Mouse (Mus musculus): ENCODE data around the gene Cacnb4. TPM values are rescaled to one million over a fixed set of nuclear protein-coding genes. Genes with fewer than 3 reads are reported as not detected.
A peak's percentile ranks its signal among the peaks of the same experiment; 100 is the strongest.

Cacnb4 gene
- polyA plus RNA-seq, 1 experiment: 0.01 TPM

DNA sequence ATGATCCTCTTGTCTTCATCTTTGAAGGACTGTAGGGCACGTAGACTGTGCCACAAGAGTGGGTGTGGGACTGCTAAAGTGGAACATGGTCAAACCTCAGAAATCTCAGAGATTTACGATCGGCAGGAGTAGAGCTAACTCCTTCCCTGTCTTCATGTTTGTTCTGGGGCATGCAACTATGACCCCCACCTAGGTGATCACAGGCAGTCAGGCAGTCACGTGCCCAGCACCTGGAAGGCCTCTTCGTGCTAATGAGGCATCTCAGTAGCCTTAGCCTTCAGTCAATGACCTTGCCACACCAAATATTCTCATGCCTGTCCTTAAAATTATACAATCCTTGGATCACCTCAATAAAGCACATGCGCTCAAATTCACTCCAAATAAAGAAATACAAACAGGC lies 50.9 kb downstream of the Cacnb4 start:
- no peaks in the 10 kb centered on the region for H3K36me3 ChIP-seq (ENCODE audit: control insufficient read depth, insufficient read depth)
- no peak for TF ChIP-seq E2F4 (IDR thresholded peaks at IDR 0.05; ENCODE audit: insufficient read depth)
- TF ChIP-seq POLR2AphosphoS2 (IDR thresholded peaks at IDR 0.05; ENCODE audit: insufficient read length, low read depth): no peak
- TF ChIP-seq POLR2A (IDR thresholded peaks at IDR 0.05; ENCODE audit: insufficient read length, low read depth): no peak
- TF ChIP-seq TCF3 (IDR thresholded peaks at IDR 0.05; ENCODE audit: insufficient read length, low read depth): no peak
- TF ChIP-seq REST (IDR thresholded peaks at IDR 0.05; ENCODE audit: insufficient read depth, insufficient read length): no peak
- TF ChIP-seq MAX (IDR thresholded peaks at IDR 0.05; ENCODE audit: low read depth): no peak
- no peak for TF ChIP-seq CEBPB (IDR thresholded peaks at IDR 0.05; ENCODE audit: insufficient read depth, poor library complexity, severe bottlenecking)
- H3K4me2 ChIP-seq (ENCODE audit: low read depth): no peak overlapping the region
- no peaks in the 10 kb centered on the region for H3K27me3 ChIP-seq (ENCODE audit: control insufficient read depth, insufficient read depth, insufficient read length)
- no peaks in the 10 kb centered on the region for H3K79me2 ChIP-seq (ENCODE audit: control insufficient read depth, insufficient read depth)
- no peak overlapping the region for H3ac ChIP-seq (ENCODE audit: control insufficient read depth, insufficient read length)
- no peak overlapping the region for H3K4me3 ChIP-seq

DNA sequence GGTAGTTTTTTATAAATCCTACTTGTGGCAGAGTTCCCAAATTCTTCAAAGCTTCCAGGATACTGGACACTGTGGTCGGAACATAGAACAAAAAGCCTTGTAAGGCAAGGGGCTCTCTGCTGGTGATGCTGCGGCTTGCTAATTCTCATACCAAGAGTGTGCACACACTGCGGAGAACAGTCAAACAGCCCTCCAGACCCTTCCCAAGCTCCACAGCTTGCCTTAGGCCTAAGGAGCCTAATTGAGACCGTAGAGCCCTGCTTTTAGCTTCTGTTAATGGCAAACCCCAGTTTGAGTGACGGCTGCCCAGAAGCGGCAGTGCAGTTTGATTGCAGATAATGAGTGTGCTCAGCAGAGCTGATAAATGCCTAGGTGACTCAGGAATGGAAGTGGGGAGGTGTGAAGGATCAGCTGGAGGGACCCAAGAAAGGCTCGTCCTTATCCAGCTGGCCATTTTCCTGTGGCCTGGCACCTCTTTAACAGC lies 52.7 kb downstream of the Cacnb4 start:
- Histone ChIP-seq H3K4me2 (ENCODE audit: low read depth) (no peak overlapping the region), H3K36me3 (ENCODE audit: control insufficient read depth, insufficient read depth) (no peaks in the 10 kb centered on the region)
- TF ChIP-seq TCF3 (IDR thresholded peaks at IDR 0.05; ENCODE audit: insufficient read length, low read depth) (no peak), POLR2AphosphoS2 (IDR thresholded peaks at IDR 0.05; ENCODE audit: insufficient read length, low read depth) (no peak), MYOD1 (IDR thresholded peaks at IDR 0.05; ENCODE audit: control insufficient read depth in 1 of 3, insufficient read length in 2 of 3, low read depth in 2 of 3) (no peak), SRF (IDR thresholded peaks at IDR 0.05; ENCODE audit: control insufficient read depth, insufficient read length, low read depth) (no peak), REST (IDR thresholded peaks at IDR 0.05; ENCODE audit: insufficient read depth, insufficient read length) (no peak), MAX (IDR thresholded peaks at IDR 0.05; ENCODE audit: low read depth) (no peak), E2F4 (IDR thresholded peaks at IDR 0.05; ENCODE audit: insufficient read depth) (no peak), CEBPB (IDR thresholded peaks at IDR 0.05; ENCODE audit: insufficient read depth, poor library complexity, severe bottlenecking) (no peak), POLR2A (IDR thresholded peaks at IDR 0.05; ENCODE audit: insufficient read length, low read depth) (no peak), MYOG (IDR thresholded peaks at IDR 0.05; ENCODE audit: control insufficient read depth in 1 of 3, insufficient read depth in 1 of 3, insufficient read length in 2 of 3, low read depth in 2 of 3) (no peak), USF1 (IDR thresholded peaks at IDR 0.05; ENCODE audit: low read depth) (no peak), TCF12 (IDR thresholded peaks at IDR 0.05; ENCODE audit: insufficient read depth, poor library complexity, severe bottlenecking) (no peak)

DNA sequence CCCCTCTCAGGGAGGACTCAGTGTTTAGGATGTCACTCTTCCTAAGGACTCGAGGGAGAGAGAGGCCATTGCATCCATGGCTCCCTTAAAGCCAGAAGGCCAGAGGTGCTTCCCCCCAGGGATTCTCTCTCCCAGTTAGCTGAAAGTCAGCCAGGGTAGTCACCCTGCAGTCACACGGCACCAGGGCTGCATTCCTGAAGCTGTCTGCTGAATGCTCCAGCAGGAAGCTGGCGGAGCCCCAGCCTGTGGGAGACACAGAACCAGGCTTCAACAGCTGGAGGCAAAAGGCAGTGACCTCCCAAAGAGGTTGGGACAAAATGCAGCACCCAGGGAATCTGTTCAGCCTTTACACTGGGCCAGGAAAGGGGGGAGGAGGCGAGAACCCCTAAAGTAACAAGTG lies 53.2 kb downstream of the Cacnb4 start:
- TF ChIP-seq REST (IDR thresholded peaks at IDR 0.05; ENCODE audit: insufficient read depth, insufficient read length) (no peak), MAX (IDR thresholded peaks at IDR 0.05; ENCODE audit: low read depth) (no peak), SRF (IDR thresholded peaks at IDR 0.05; ENCODE audit: control insufficient read depth, insufficient read length, low read depth) (no peak), TCF3 (IDR thresholded peaks at IDR 0.05; ENCODE audit: insufficient read length, low read depth) (no peak), MYOD1 (IDR thresholded peaks at IDR 0.05; ENCODE audit: control insufficient read depth in 1 of 3, insufficient read length in 2 of 3, low read depth in 2 of 3) (peak in 1 of 3 experiments; percentile 24), MYOG (IDR thresholded peaks at IDR 0.05; ENCODE audit: control insufficient read depth in 1 of 3, insufficient read depth in 1 of 3, insufficient read length in 2 of 3, low read depth in 2 of 3) (peak in 1 of 3 experiments; percentile 23), E2F4 (IDR thresholded peaks at IDR 0.05; ENCODE audit: insufficient read depth) (no peak), TCF12 (IDR thresholded peaks at IDR 0.05; ENCODE audit: insufficient read depth, poor library complexity, severe bottlenecking) (no peak), POLR2A (IDR thresholded peaks at IDR 0.05; ENCODE audit: insufficient read length, low read depth) (no peak), USF1 (IDR thresholded peaks at IDR 0.05; ENCODE audit: low read depth) (no peak), POLR2AphosphoS2 (IDR thresholded peaks at IDR 0.05; ENCODE audit: insufficient read length, low read depth) (no peak), CEBPB (IDR thresholded peaks at IDR 0.05; ENCODE audit: insufficient read depth, poor library complexity, severe bottlenecking) (no peak)
- H3K4me2 ChIP-seq (ENCODE audit: low read depth): no peak overlapping the region

More for the DNA sequence above, 52.7 kb downstream of the Cacnb4 start:
- Histone ChIP-seq H3K27me3 (ENCODE audit: control insufficient read depth, insufficient read depth, insufficient read length) (no peaks in the 10 kb centered on the region), H3K4me3 (no peak overlapping the region), H3ac (ENCODE audit: control insufficient read depth, insufficient read length) (no peak overlapping the region), H3K79me2 (ENCODE audit: control insufficient read depth, insufficient read depth) (no peaks in the 10 kb centered on the region)

DNA sequence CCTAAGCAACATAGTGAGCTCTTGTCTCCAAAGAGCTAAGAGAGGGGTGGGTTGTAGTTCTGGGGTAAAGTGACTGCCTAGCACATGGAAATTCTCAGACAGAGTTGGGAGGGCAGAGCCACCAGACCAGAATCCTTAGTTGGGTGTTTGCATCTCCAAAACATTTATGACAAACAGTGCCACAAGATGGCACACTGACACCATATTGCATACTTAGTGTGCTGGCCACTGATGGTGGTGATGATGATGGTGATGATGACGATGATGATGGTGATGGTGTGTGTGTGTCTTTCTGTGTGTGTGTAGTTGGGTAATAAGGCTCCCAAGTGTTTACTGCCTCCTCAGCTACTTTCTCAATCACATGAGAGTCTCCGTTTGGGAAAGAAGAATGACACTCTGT lies 54.0 kb downstream of the Cacnb4 start:
- TF ChIP-seq POLR2AphosphoS2 (IDR thresholded peaks at IDR 0.05; ENCODE audit: insufficient read length, low read depth) (no peak), MYOG (IDR thresholded peaks at IDR 0.05; ENCODE audit: control insufficient read depth in 1 of 3, insufficient read depth in 1 of 3, insufficient read length in 2 of 3, low read depth in 2 of 3) (no peak), USF1 (IDR thresholded peaks at IDR 0.05; ENCODE audit: low read depth) (no peak), TCF12 (IDR thresholded peaks at IDR 0.05; ENCODE audit: insufficient read depth, poor library complexity, severe bottlenecking) (no peak), POLR2A (IDR thresholded peaks at IDR 0.05; ENCODE audit: insufficient read length, low read depth) (no peak), TCF3 (IDR thresholded peaks at IDR 0.05; ENCODE audit: insufficient read length, low read depth) (no peak), REST (IDR thresholded peaks at IDR 0.05; ENCODE audit: insufficient read depth, insufficient read length) (no peak), MAX (IDR thresholded peaks at IDR 0.05; ENCODE audit: low read depth) (no peak), MYOD1 (IDR thresholded peaks at IDR 0.05; ENCODE audit: control insufficient read depth in 1 of 3, insufficient read length in 2 of 3, low read depth in 2 of 3) (no peak), E2F4 (IDR thresholded peaks at IDR 0.05; ENCODE audit: insufficient read depth) (no peak), SRF (IDR thresholded peaks at IDR 0.05; ENCODE audit: control insufficient read depth, insufficient read length, low read depth) (no peak)
- H3ac ChIP-seq (ENCODE audit: control insufficient read depth, insufficient read length): no peak overlapping the region
- H3K4me2 ChIP-seq (ENCODE audit: low read depth): no peak overlapping the region

More for the DNA sequence above, 53.2 kb downstream of the Cacnb4 start:
- no peaks in the 10 kb centered on the region for H3K79me2 ChIP-seq (ENCODE audit: control insufficient read depth, insufficient read depth)
- H3K27me3 ChIP-seq (ENCODE audit: control insufficient read depth, insufficient read depth, insufficient read length): no peaks in the 10 kb centered on the region
- H3K36me3 ChIP-seq (ENCODE audit: control insufficient read depth, insufficient read depth): no peaks in the 10 kb centered on the region
- no peak overlapping the region for H3K4me3 ChIP-seq
- H3ac ChIP-seq (ENCODE audit: control insufficient read depth, insufficient read length): no peak overlapping the region

More for the DNA sequence above, 54.0 kb downstream of the Cacnb4 start:
- Histone ChIP-seq H3K4me3 (no peak overlapping the region), H3K36me3 (ENCODE audit: control insufficient read depth, insufficient read depth) (no peaks in the 10 kb centered on the region), H3K79me2 (ENCODE audit: control insufficient read depth, insufficient read depth) (no peaks in the 10 kb centered on the region), H3K27me3 (ENCODE audit: control insufficient read depth, insufficient read depth, insufficient read length) (no peaks in the 10 kb centered on the region)

Measured in myocyte (in vitro differentiated cells).